Mouse (Mus musculus): ENCODE measurements around the gene Reep3. TPM values are rescaled to one million over a fixed set of nuclear protein-coding genes. Genes with fewer than 3 reads are reported as not detected.

The Reep3 gene
- polyA plus RNA-seq, 1 experiment from 2014 or later: 54.0 TPM

- WGBS: 43% methylated on average over 2 of the region's 2 CpGs
- no peak for ATAC-seq (ENCODE audit: low FRiP score)
- H3K36me3 ChIP-seq: no peaks in the 10 kb centered on the region
- peaks cover 6% of the 10 kb centered on the region; the same call in 1 of the 2 replicates for H3K4me1 ChIP-seq
- no peak overlapping the region for H3K4me2 ChIP-seq (replicated peaks)
- H3K4me3 ChIP-seq: no peak overlapping the region
- no peak overlapping the region for H3K9ac ChIP-seq
- H3K27me3 ChIP-seq: no peaks in the 10 kb centered on the region
- no peak overlapping the region for H3K27ac ChIP-seq
- H3K9me3 ChIP-seq (replicated peaks): 0 out of 2 replicates have a peak, but pooled peaks cover 3% of the 10 kb centered on the region
Observed at GRCm38 (mm10) chr10:66969581-66969980, 127.2 kb downstream of the Reep3 start.

GRCm38 (mm10) chr10:66969081-66969480 is 127.7 kb downstream of the Reep3 start:
- H3K9ac ChIP-seq: no peak overlapping the region
- no peak overlapping the region for H3K4me3 ChIP-seq
- ATAC-seq (ENCODE audit: low FRiP score): no peak
- H3K36me3 ChIP-seq: no peaks in the 10 kb centered on the region
- H3K4me2 ChIP-seq (replicated peaks): no peak overlapping the region
- H3K27ac ChIP-seq: no peak overlapping the region
- peaks cover 6% of the 10 kb centered on the region; the same call in 1 of the 2 replicates for H3K4me1 ChIP-seq
- 75% methylated on average over 5 of the region's 5 CpGs for WGBS
- no peaks in the 10 kb centered on the region for H3K27me3 ChIP-seq
- 0 out of 2 replicates have a peak, but pooled peaks cover 3% of the 10 kb centered on the region for H3K9me3 ChIP-seq (replicated peaks)

- 21% methylated on average over 4 of the region's 4 CpGs for WGBS
- Histone ChIP-seq H3K27me3 (no peaks in the 10 kb centered on the region), H3K4me2 (replicated peaks) (no peak overlapping the region), H3K27ac (no peak overlapping the region), H3K9me3 (replicated peaks) (0 out of 2 replicates have a peak, but pooled peaks cover 3% of the 10 kb centered on the region), H3K9ac (no peak overlapping the region), H3K4me3 (no peak overlapping the region), H3K36me3 (no peaks in the 10 kb centered on the region), H3K4me1 (peaks cover 6% of the 10 kb centered on the region; the same call in 1 of the 2 replicates)
- ATAC-seq (ENCODE audit: low FRiP score): peak; percentile 63
Observed at GRCm38 (mm10) chr10:66968541-66968940, 128.2 kb downstream of the Reep3 start.

- H3K4me2 ChIP-seq (replicated peaks): no peak overlapping the region
- H3K9me3 ChIP-seq (replicated peaks): 0 out of 2 replicates have a peak, but pooled peaks cover 3% of the 10 kb centered on the region
- H3K4me3 ChIP-seq: no peak overlapping the region
- no peaks in the 10 kb centered on the region for H3K36me3 ChIP-seq
- H3K4me1 ChIP-seq: peaks cover 3% of the 10 kb centered on the region; the same call in 1 of the 2 replicates
- ATAC-seq (ENCODE audit: low FRiP score): no peak
- WGBS: 69% methylated on average over 8 of the region's 9 CpGs
- no peaks in the 10 kb centered on the region for H3K27me3 ChIP-seq
- no peak overlapping the region for H3K9ac ChIP-seq
- no peak overlapping the region for H3K27ac ChIP-seq
Observed at GRCm38 (mm10) chr10:66966391-66967109, 130.2 kb downstream of the Reep3 start.

DNA sequence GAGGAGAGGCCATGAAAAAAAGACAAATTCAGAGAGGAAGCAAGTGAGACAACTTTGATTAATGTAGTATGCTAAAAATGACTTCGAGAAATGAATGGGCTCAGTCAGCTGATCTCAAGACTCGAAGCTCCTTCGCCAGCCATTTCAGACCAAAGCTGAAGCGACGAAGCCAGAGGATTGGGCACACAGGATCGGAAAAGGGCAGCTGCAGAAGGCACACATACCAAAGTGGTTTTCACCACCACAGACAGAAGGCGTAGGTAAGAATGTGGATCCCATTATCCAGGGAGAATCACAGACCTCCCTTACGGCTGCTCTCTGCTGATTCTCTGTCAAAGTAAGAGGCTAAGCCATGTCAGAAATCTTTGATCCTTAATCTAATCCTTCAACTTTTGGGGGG is 136.6 kb downstream of the Reep3 start:
- no peaks in the 10 kb centered on the region for H3K27me3 ChIP-seq
- H3K9ac ChIP-seq: no peak overlapping the region
- no peak for ATAC-seq (ENCODE audit: low FRiP score)
- H3K4me3 ChIP-seq: no peak overlapping the region
- no peaks in the 10 kb centered on the region for H3K9me3 ChIP-seq (replicated peaks)
- WGBS: 74% methylated on average over 8 of the region's 8 CpGs
- no peak overlapping the region for H3K4me2 ChIP-seq (replicated peaks)
- H3K36me3 ChIP-seq: no peaks in the 10 kb centered on the region
- peaks cover 5% of the 10 kb centered on the region; the same call in 1 of the 2 replicates for H3K4me1 ChIP-seq
- H3K27ac ChIP-seq: no peak overlapping the region

Other genes starting within 250 kb of the Reep3 start
- 60.1 and 65.1 TPM in 2 replicates for gene Jmjd1c, start 820 bp downstream of the Reep3 start, polyA plus RNA-seq (2016; fragmentation: Nextera tagmentation; extraction: Ambion mirVana)
- gene Nrbf2, start 188.4 kb upstream of the Reep3 start, polyA plus RNA-seq (2016; fragmentation: Nextera tagmentation; extraction: Ambion mirVana): 45.0 and 46.8 TPM in 2 replicates